Mouse (Mus musculus) heart, embryonic 11.5 days (tissue): Measurements from ENCODE around the gene Stab1. TPM values are rescaled to one million over a fixed set of nuclear protein-coding genes. Genes with fewer than 3 reads are reported as not detected.

Source experiments
- ATAC-seq: fragments of 200-750 bp; cut with Nextera tagmentation; replicated peaks from 2 replicates; pipeline ENCODE4 v1.8.0; 2017; ENCODE audit warnings: moderate library complexity; ENCODE audit not compliant: insufficient number of reproducible peaks, low FRiP score, low TSS enrichment
- H3K27ac ChIP-seq: fragments of 300-500 bp; sonication (generic); 2 replicates; pipeline ENCODE4 v1.5.1; 2014; ENCODE audit warnings: mild to moderate bottlenecking, low read depth, low read length
- H3K27me3 ChIP-seq: fragments of 300-500 bp; sonication (generic); 2 replicates; pipeline ENCODE4 v1.6.1; 2014; ENCODE audit warnings: mild to moderate bottlenecking, low read length, mixed read lengths; ENCODE audit not compliant: control insufficient read depth, insufficient read depth
- H3K36me3 ChIP-seq: fragments of 300-500 bp; sonication (generic); 2 replicates; pipeline ENCODE4 v1.6.1; 2014; ENCODE audit warnings: mild to moderate bottlenecking, low read length, moderate library complexity, mixed read lengths; ENCODE audit not compliant: control insufficient read depth, insufficient read depth
- H3K4me1 ChIP-seq: fragments of 300-500 bp; sonication (generic); 2 replicates; pipeline ENCODE4 v1.6.1; 2014; ENCODE audit warnings: low read length; ENCODE audit not compliant: control insufficient read depth, insufficient read depth
- H3K4me2 ChIP-seq: fragments of 300-500 bp; sonication (generic); 2 replicates; pipeline ENCODE4 v1.6.1; 2014; ENCODE audit warnings: mild to moderate bottlenecking, moderate library complexity
- H3K4me3 ChIP-seq: fragments of 300-500 bp; sonication (generic); 2 replicates; pipeline ENCODE4 v1.5.1; 2014; ENCODE audit warnings: low read depth, low read length
- H3K9ac ChIP-seq: fragments of 300-500 bp; sonication (generic); 2 replicates; pipeline ENCODE4 v1.6.1; 2014; ENCODE audit warnings: mild to moderate bottlenecking, low read depth, low read length, moderate library complexity
- H3K9me3 ChIP-seq: fragments of 300-500 bp; sonication (generic); replicated peaks from 2 replicates; pipeline ENCODE4 v1.6.1; 2016; ENCODE audit warnings: low read length; ENCODE audit not compliant: control insufficient read depth
- WGBS: fragments of 180-500 bp; shearing (Covaris S2); extraction: QIAGEN DNeasy Blood & Tissue Kit; methylation state at CpG from one replicate; pipeline ENCODE4 v1.1.7; 2014; ENCODE audit not compliant: insufficient replicate concordance; 5-methylcytosine and 5-hydroxymethylcytosine counted together
- polyA plus RNA-seq: library from polyadenylated mRNA; unstranded; fragments of >200 nt; fragmentation: Nextera tagmentation; extraction: Ambion mirVana; gene quantifications from 2 replicates; pipeline ENCODE4 v1.2.1, GENCODE M21; 2014

Gene Stab1
- polyA plus RNA-seq, 1 experiment from 2014 or later, result 35.9 TPM

- peaks cover 48% of the 10 kb centered on the region for H3K36me3 ChIP-seq
These were observed 27.4 kb downstream of the Stab1 start for GRCm38 (mm10) chr14:31141011-31141410.

GRCm38 (mm10) chr14:31140141-31140540, 28.3 kb downstream of the Stab1 start:
- no peak overlapping the region for H3K27ac ChIP-seq
- H3K27me3 ChIP-seq, result no peaks in the 10 kb centered on the region
- whole genome bisulfite sequencing, result 89% methylated on average over 15 of the region's 15 CpGs
- no peak overlapping the region for H3K4me2 ChIP-seq
- no peak for ATAC-seq
- H3K4me3 ChIP-seq, result no peak overlapping the region
- H3K9me3 ChIP-seq, result no peaks in the 10 kb centered on the region
- peaks cover 9% of the 10 kb centered on the region for H3K4me1 ChIP-seq
- peaks cover 57% of the 10 kb centered on the region for H3K36me3 ChIP-seq
- H3K9ac ChIP-seq, result no peak overlapping the region

More at GRCm38 (mm10) chr14:31141011-31141410, 27.4 kb downstream of the Stab1 start:
- Histone ChIP-seq H3K9ac (no peak overlapping the region), H3K4me1 (peaks cover 9% of the 10 kb centered on the region), H3K9me3 (no peaks in the 10 kb centered on the region), H3K4me2 (no peak overlapping the region), H3K27me3 (no peaks in the 10 kb centered on the region), H3K4me3 (no peak overlapping the region), H3K27ac (no peak overlapping the region)
- 93% methylated on average over 14 of the region's 14 CpGs for whole genome bisulfite sequencing
- ATAC-seq, result no peak

GRCm38 (mm10) chr14:31139666-31140065, 28.8 kb downstream of the Stab1 start:
- Histone ChIP-seq H3K4me1 (peaks cover 9% of the 10 kb centered on the region), H3K4me3 (no peak overlapping the region), H3K9me3 (no peaks in the 10 kb centered on the region), H3K4me2 (no peak overlapping the region), H3K27ac (no peak overlapping the region), H3K36me3 (peaks cover 57% of the 10 kb centered on the region), H3K9ac (no peak overlapping the region), H3K27me3 (no peaks in the 10 kb centered on the region)
- no peak for ATAC-seq
- 85% methylated on average over 12 of the region's 12 CpGs for WGBS

GRCm38 (mm10) chr14:31138897-31139429, 29.5 kb downstream of the Stab1 start:
- Histone ChIP-seq H3K27ac (no peak overlapping the region), H3K4me3 (no peak overlapping the region), H3K36me3 (peaks cover 57% of the 10 kb centered on the region), H3K4me1 (peaks cover 9% of the 10 kb centered on the region), H3K9me3 (no peaks in the 10 kb centered on the region), H3K9ac (no peak overlapping the region), H3K4me2 (no peak overlapping the region), H3K27me3 (no peaks in the 10 kb centered on the region)
- ATAC-seq, result no peak
- 86% methylated on average over 9 of the region's 9 CpGs for WGBS

GRCm38 (mm10) chr14:31138219-31138896, 30.1 kb downstream of the Stab1 start:
- H3K27me3 ChIP-seq, result no peaks in the 10 kb centered on the region
- H3K4me1 ChIP-seq, result peaks cover 12% of the 10 kb centered on the region
- 91% methylated on average over 31 of the region's 35 CpGs for WGBS
- no peak for ATAC-seq
- H3K36me3 ChIP-seq, result peaks cover 57% of the 10 kb centered on the region
- no peaks in the 10 kb centered on the region for H3K9me3 ChIP-seq
- H3K9ac ChIP-seq, result no peak overlapping the region
- H3K4me3 ChIP-seq, result no peak overlapping the region
- peak overlapping the region; percentile 3; the same call in 1 of the 2 replicates for H3K27ac ChIP-seq
- H3K4me2 ChIP-seq, result no peak overlapping the region

- Histone ChIP-seq H3K36me3 (peaks cover 54% of the 10 kb centered on the region), H3K27me3 (no peaks in the 10 kb centered on the region), H3K9ac (no peak overlapping the region), H3K4me2 (no peak overlapping the region), H3K4me3 (no peak overlapping the region), H3K27ac (peak overlapping the region; percentile 3; the same call in 1 of the 2 replicates), H3K4me1 (peaks cover 17% of the 10 kb centered on the region), H3K9me3 (no peaks in the 10 kb centered on the region)
- no peak for ATAC-seq
- 83% methylated on average over 11 of the region's 11 CpGs for WGBS
These were observed 30.6 kb downstream of the Stab1 start for GRCm38 (mm10) chr14:31137791-31138190.

- Histone ChIP-seq H3K4me2 (no peak overlapping the region), H3K27ac (peak overlapping the region; percentile 3; the same call in 1 of the 2 replicates), H3K4me1 (peaks cover 23% of the 10 kb centered on the region), H3K9ac (no peak overlapping the region), H3K27me3 (no peaks in the 10 kb centered on the region), H3K36me3 (peaks cover 50% of the 10 kb centered on the region), H3K9me3 (no peaks in the 10 kb centered on the region), H3K4me3 (no peak overlapping the region)
- 79% methylated on average over 10 of the region's 10 CpGs for WGBS
- ATAC-seq, result no peak
These were observed 31.2 kb downstream of the Stab1 start for GRCm38 (mm10) chr14:31137281-31137595.

GRCm38 (mm10) chr14:31136411-31137280, 31.8 kb downstream of the Stab1 start:
- Histone ChIP-seq H3K27ac (peak overlapping the region; percentile 3; the same call in 1 of the 2 replicates), H3K4me1 (peaks cover 28% of the 10 kb centered on the region), H3K36me3 (peaks cover 46% of the 10 kb centered on the region), H3K4me3 (no peak overlapping the region), H3K9ac (no peak overlapping the region), H3K27me3 (no peaks in the 10 kb centered on the region), H3K9me3 (no peaks in the 10 kb centered on the region), H3K4me2 (no peak overlapping the region)
- WGBS, result 86% methylated on average over 26 of the region's 26 CpGs
- ATAC-seq, result no peak
